In genomic region chr5:25498821-25499422, GRCm38 (mm10) we compare ENCODE assay signal across 8 mouse cellular contexts. TPM values are rescaled to one million over a fixed set of nuclear protein-coding genes. Genes with fewer than 3 reads are reported as not detected.
DNase-seq lines count a peak whose midpoint lies in the region; ATAC-seq and TF ChIP-seq lines count a peak whose summit lies in the region.

No protein-coding gene starts in this region.

- peak; percentile 84 to 87 for DNase-seq in right cerebral cortex, postnatal 10 days (ENCODE audit: low spot score in 2 of 2)
- no peak for DNase-seq in right cerebral cortex, postnatal 25 days
- DNase-seq in embryo, embryonic 10.5 days (ENCODE audit: low spot score), result peak; percentile 83
- peak; percentile 61 for DNase-seq in heart, adult 8-10 months (ENCODE audit: low spot score)
- DNase-seq in lung, postnatal 0 days (ENCODE audit: low spot score), result peak; percentile 91
- DNase-seq in retina, postnatal 1 day, result peak; percentile 92
- DNase-seq in urinary bladder, postnatal 4 days (ENCODE audit: low spot score in 2 of 2), result peak; percentile 73 to 74

- no peaks in the 10 kb centered on the region for H3K27me3 ChIP-seq in kidney, embryonic 16.5 days (ENCODE audit: insufficient read depth, low read length)
- H3K27me3 ChIP-seq in lung, postnatal 0 days (replicated peaks; ENCODE audit: insufficient read depth, low read length), result no peaks in the 10 kb centered on the region

- 0% methylated on average over 35 of the region's 87 CpGs for WGBS in kidney, embryonic 16.5 days
- WGBS in lung, postnatal 0 days, result under 1% methylated on average over 22 of the region's 87 CpGs

- H3K27ac ChIP-seq in kidney, embryonic 16.5 days (ENCODE audit: low read length), result peak overlapping the region; percentile 99
- H3K27ac ChIP-seq in lung, postnatal 0 days (ENCODE audit: low read length), result peak overlapping the region; percentile 100

- H3K4me3 ChIP-seq in kidney, embryonic 16.5 days (ENCODE audit: low read length), result peak overlapping the region; percentile 69
- peak overlapping the region; percentile 99 for H3K4me3 ChIP-seq in lung, postnatal 0 days (ENCODE audit: low read depth, low read length)

- peak; percentile 90 for ATAC-seq in kidney, embryonic 16.5 days (ENCODE audit: low FRiP score, low TSS enrichment)
- peak; percentile 83 for ATAC-seq in lung, postnatal 0 days

- H3K4me2 ChIP-seq in kidney, embryonic 16.5 days (replicated peaks; ENCODE audit: low read depth, low read length), result peak overlapping the region; percentile 73
- peak overlapping the region; percentile 77 for H3K4me2 ChIP-seq in lung, postnatal 0 days (replicated peaks; ENCODE audit: low read depth, low read length)

- H3K9ac ChIP-seq in kidney, embryonic 16.5 days (replicated peaks; ENCODE audit: low read length), result peak overlapping the region; percentile 94
- H3K9ac ChIP-seq in lung, postnatal 0 days (replicated peaks; ENCODE audit: low read depth), result peak overlapping the region; percentile 95

- peaks cover 14% of the 10 kb centered on the region for H3K4me1 ChIP-seq in kidney, embryonic 16.5 days (ENCODE audit: insufficient read depth, low read length)
- peaks cover 4% of the 10 kb centered on the region; the same call in 1 of the 2 replicates for H3K4me1 ChIP-seq in lung, postnatal 0 days (ENCODE audit: insufficient read depth, low read depth, low read length)

- H3K36me3 ChIP-seq in kidney, embryonic 16.5 days (ENCODE audit: insufficient read depth, low read length), result no peaks in the 10 kb centered on the region
- no peaks in the 10 kb centered on the region for H3K36me3 ChIP-seq in lung, postnatal 0 days (ENCODE audit: insufficient read depth, low read length)

- H3K9me3 ChIP-seq in kidney, embryonic 16.5 days (ENCODE audit: low read length), result no peaks in the 10 kb centered on the region
- H3K9me3 ChIP-seq in lung, postnatal 0 days (ENCODE audit: low read length), result no peaks in the 10 kb centered on the region

- TF ChIP-seq EP300 in lung, postnatal 0 days (IDR thresholded peaks at IDR 0.05), result no peak

- TF ChIP-seq CTCF in lung, postnatal 0 days (IDR thresholded peaks at IDR 0.05), result no peak

RNA-seq across cellular contexts. Expression of gene Kmt2c, which starts 0.3 kb away (rescaled TPM):
- 10 to 100 TPM; 40.1 to 47.0 (median 44.4) TPM for total RNA-seq in heart, adult 8-10 months (2022)
- 10.0 and 13.0 TPM in 2 replicates for polyA plus RNA-seq in kidney, embryonic 16.5 days (2015; fragmentation: Nextera tagmentation; extraction: Ambion mirVana)
- polyA plus RNA-seq in lung, postnatal 0 days (2015; fragmentation: Nextera tagmentation; extraction: Ambion mirVana), result 9.5 and 12.1 TPM in 2 replicates

RNA-seq across cellular contexts. Expression of gene Cct8l1, which starts 16.9 kb away (rescaled TPM):
- total RNA-seq in heart, adult 8-10 months (2022), result under 1 TPM in 1 of 4 experiments, not detected in 3; 0.12 TPM
- not detected in 2 replicates for polyA plus RNA-seq in kidney, embryonic 16.5 days (2015; fragmentation: Nextera tagmentation; extraction: Ambion mirVana)
- not detected in 2 replicates for polyA plus RNA-seq in lung, postnatal 0 days (2015; fragmentation: Nextera tagmentation; extraction: Ambion mirVana)
